Mouse (Mus musculus) liver, embryonic 15.5 days (tissue): Measurements from ENCODE around the gene Zfp64. TPM values are rescaled to one million over a fixed set of nuclear protein-coding genes. Genes with fewer than 3 reads are reported as not detected.
A peak's percentile ranks its signal among the peaks of the same experiment; 100 is the strongest.

Source experiments
- ATAC-seq: fragments of 200-750 bp; cut with Nextera tagmentation; 2 replicates; pipeline ENCODE4 v1.8.0; 2017; ENCODE audit warnings: moderate number of reproducible peaks, mild to moderate bottlenecking, moderate library complexity; ENCODE audit not compliant: insufficient read depth
- H3K27ac ChIP-seq: fragments of 300-500 bp; sonication (generic); replicated peaks from 2 replicates; pipeline ENCODE4 v1.5.1; 2015; ENCODE audit warnings: mild to moderate bottlenecking, inconsistent platforms
- H3K27me3 ChIP-seq: fragments of 300-500 bp; sonication (generic); 2 replicates; pipeline ENCODE4 v1.6.1; 2015; ENCODE audit warnings: mild to moderate bottlenecking, inconsistent platforms
- H3K36me3 ChIP-seq: fragments of 300-500 bp; sonication (generic); replicated peaks from 2 replicates; pipeline ENCODE4 v1.6.1; 2015; ENCODE audit warnings: moderate library complexity, mild to moderate bottlenecking, inconsistent platforms
- H3K4me1 ChIP-seq: fragments of 300-500 bp; sonication (generic); replicated peaks from 2 replicates; pipeline ENCODE4 v1.6.1; 2015; ENCODE audit warnings: inconsistent platforms
- H3K4me2 ChIP-seq: fragments of 300-500 bp; sonication (generic); 2 replicates; pipeline ENCODE4 v1.6.1; 2015; ENCODE audit warnings: moderate library complexity, mild to moderate bottlenecking, inconsistent platforms
- H3K4me3 ChIP-seq: fragments of 300-500 bp; sonication (generic); replicated peaks from 2 replicates; pipeline ENCODE4 v1.5.1; 2015; ENCODE audit warnings: mild to moderate bottlenecking, inconsistent platforms
- H3K9ac ChIP-seq: fragments of 300-500 bp; sonication (generic); 2 replicates; pipeline ENCODE4 v1.6.1; 2015; ENCODE audit warnings: moderate library complexity, mild to moderate bottlenecking, inconsistent platforms
- H3K9me3 ChIP-seq: fragments of 300-500 bp; sonication (generic); replicated peaks from 2 replicates; pipeline ENCODE4 v1.6.1; 2016; ENCODE audit warnings: inconsistent platforms
- whole genome bisulfite sequencing: fragments of 180-500 bp; shearing (Covaris S2); methylation state at CpG from one replicate; pipeline ENCODE4 v1.1.7; 2015; ENCODE audit warnings: mixed read lengths; ENCODE audit not compliant: insufficient replicate concordance; 5-methylcytosine and 5-hydroxymethylcytosine counted together
- polyA plus RNA-seq: library from polyadenylated mRNA; unstranded; fragments of >200 nt; fragmentation: Nextera tagmentation; extraction: Ambion mirVana; gene quantifications from 2 replicates; pipeline ENCODE4 v1.2.1, GENCODE M21; 2015

Gene Zfp64
- polyA plus RNA-seq, 1 experiment from 2014 or later: 8.2 TPM

GRCm38 (mm10) chr2:168970131-168970530, 14.7 kb upstream of the Zfp64 start:
- H3K4me1 ChIP-seq: no peaks in the 10 kb centered on the region
- ATAC-seq: no peak
- no peak overlapping the region for H3K9ac ChIP-seq
- WGBS: 79% methylated on average over 20 of the region's 20 CpGs
- no peak overlapping the region for H3K4me2 ChIP-seq
- no peaks in the 10 kb centered on the region for H3K36me3 ChIP-seq
- no peak overlapping the region for H3K27ac ChIP-seq
- no peak overlapping the region for H3K4me3 ChIP-seq
- H3K9me3 ChIP-seq: no peaks in the 10 kb centered on the region
- no peaks in the 10 kb centered on the region for H3K27me3 ChIP-seq

GRCm38 (mm10) chr2:168968136-168968925, 12.9 kb upstream of the Zfp64 start:
- ATAC-seq: no peak
- H3K4me2 ChIP-seq: no peak overlapping the region
- H3K9ac ChIP-seq: no peak overlapping the region
- H3K27ac ChIP-seq: no peak overlapping the region
- no peaks in the 10 kb centered on the region for H3K9me3 ChIP-seq
- H3K4me1 ChIP-seq: no peaks in the 10 kb centered on the region
- WGBS: 64% methylated on average over 12 of the region's 12 CpGs
- no peaks in the 10 kb centered on the region for H3K27me3 ChIP-seq
- H3K4me3 ChIP-seq: no peak overlapping the region
- H3K36me3 ChIP-seq: no peaks in the 10 kb centered on the region

- Histone ChIP-seq H3K4me3 (no peak overlapping the region), H3K9me3 (no peaks in the 10 kb centered on the region), H3K9ac (no peak overlapping the region), H3K4me2 (no peak overlapping the region), H3K27me3 (no peaks in the 10 kb centered on the region), H3K4me1 (no peaks in the 10 kb centered on the region), H3K27ac (no peak overlapping the region), H3K36me3 (no peaks in the 10 kb centered on the region)
- 58% methylated on average over 6 of the region's 6 CpGs for WGBS
- ATAC-seq: no peak
Measured at GRCm38 (mm10) chr2:168966525-168966924, 11.1 kb upstream of the Zfp64 start.

- no peaks in the 10 kb centered on the region for H3K4me1 ChIP-seq
- no peak overlapping the region for H3K9ac ChIP-seq
- no peak overlapping the region for H3K4me3 ChIP-seq
- H3K27me3 ChIP-seq: no peaks in the 10 kb centered on the region
- ATAC-seq: no peak
- no peak overlapping the region for H3K4me2 ChIP-seq
- no peaks in the 10 kb centered on the region for H3K36me3 ChIP-seq
- 76% methylated on average over 5 of the region's 5 CpGs for WGBS
- no peaks in the 10 kb centered on the region for H3K9me3 ChIP-seq
- H3K27ac ChIP-seq: no peak overlapping the region
Measured at GRCm38 (mm10) chr2:168964849-168965248, 9.5 kb upstream of the Zfp64 start.

- no peak overlapping the region for H3K4me3 ChIP-seq
Measured at GRCm38 (mm10) chr2:168961729-168962666, 6.6 kb upstream of the Zfp64 start.

GRCm38 (mm10) chr2:168960814-168961213, 5.4 kb upstream of the Zfp64 start:
- no peaks in the 10 kb centered on the region for H3K9me3 ChIP-seq
- no peaks in the 10 kb centered on the region for H3K27me3 ChIP-seq
- ATAC-seq: no peak
- H3K4me3 ChIP-seq: no peak overlapping the region
- H3K4me2 ChIP-seq: no peak overlapping the region
- no peak overlapping the region for H3K27ac ChIP-seq
- no peak overlapping the region for H3K9ac ChIP-seq
- 55% methylated on average over 3 of the region's 3 CpGs for WGBS
- H3K4me1 ChIP-seq: peaks cover 3% of the 10 kb centered on the region; the same call in 1 of the 2 replicates
- H3K36me3 ChIP-seq: no peaks in the 10 kb centered on the region

More at GRCm38 (mm10) chr2:168961729-168962666, 6.6 kb upstream of the Zfp64 start:
- H3K4me2 ChIP-seq: no peak overlapping the region
- no peaks in the 10 kb centered on the region for H3K9me3 ChIP-seq
- ATAC-seq: no peak
- WGBS: 70% methylated on average over 4 of the region's 4 CpGs
- no peak overlapping the region for H3K27ac ChIP-seq
- H3K4me1 ChIP-seq: no peaks in the 10 kb centered on the region
- H3K36me3 ChIP-seq: no peaks in the 10 kb centered on the region
- H3K9ac ChIP-seq: no peak overlapping the region
- no peaks in the 10 kb centered on the region for H3K27me3 ChIP-seq

GRCm38 (mm10) chr2:168959339-168959885, 4.0 kb upstream of the Zfp64 start:
- Histone ChIP-seq H3K4me2 (no peak overlapping the region), H3K9me3 (no peaks in the 10 kb centered on the region), H3K27me3 (no peaks in the 10 kb centered on the region), H3K27ac (no peak overlapping the region), H3K36me3 (no peaks in the 10 kb centered on the region), H3K4me3 (no peak overlapping the region), H3K4me1 (peaks cover 15% of the 10 kb centered on the region), H3K9ac (no peak overlapping the region)
- no peak for ATAC-seq
- 73% methylated on average over 14 of the region's 14 CpGs for WGBS

GRCm38 (mm10) chr2:168955850-168956346, 511 bp upstream of the Zfp64 start:
- ATAC-seq: peak; percentile 22; the same call in 1 of the 2 replicates
- H3K4me2 ChIP-seq: peak overlapping the region; percentile 83
- peaks cover 10% of the 10 kb centered on the region; the same call in 1 of the 2 replicates for H3K36me3 ChIP-seq
- 50% methylated on average over 10 of the region's 10 CpGs for WGBS
- H3K4me1 ChIP-seq: peaks cover 25% of the 10 kb centered on the region
- H3K27ac ChIP-seq: peak overlapping the region; percentile 75
- no peaks in the 10 kb centered on the region for H3K27me3 ChIP-seq
- H3K9ac ChIP-seq: peak overlapping the region; percentile 70; the same call in 1 of the 2 replicates
- peak overlapping the region; percentile 75 for H3K4me3 ChIP-seq
- H3K9me3 ChIP-seq: no peaks in the 10 kb centered on the region

GRCm38 (mm10) chr2:168954376-168954775, 1.0 kb downstream of the Zfp64 start:
- Histone ChIP-seq H3K4me3 (peak overlapping the region; percentile 75), H3K4me2 (peak overlapping the region; percentile 83), H3K9ac (peak overlapping the region; percentile 70), H3K27me3 (no peaks in the 10 kb centered on the region), H3K9me3 (no peaks in the 10 kb centered on the region), H3K4me1 (peaks cover 25% of the 10 kb centered on the region), H3K27ac (peak overlapping the region; percentile 75; the same call in 1 of the 2 replicates), H3K36me3 (peaks cover 25% of the 10 kb centered on the region)
- ATAC-seq: no peak
- 6% methylated on average over 8 of the region's 8 CpGs for WGBS

- no peak for ATAC-seq
- Histone ChIP-seq H3K36me3 (peaks cover 69% of the 10 kb centered on the region), H3K9me3 (no peaks in the 10 kb centered on the region), H3K4me3 (no peak overlapping the region), H3K4me2 (no peak overlapping the region), H3K27ac (no peak overlapping the region), H3K27me3 (no peaks in the 10 kb centered on the region), H3K9ac (no peak overlapping the region), H3K4me1 (peaks cover under 1% of the 10 kb centered on the region; the same call in 1 of the 2 replicates)
- 80% methylated on average over 6 of the region's 6 CpGs for WGBS
Measured at GRCm38 (mm10) chr2:168948506-168948905, 6.9 kb downstream of the Zfp64 start.
